Mouse (Mus musculus): Measurements from ENCODE around the gene Btbd35f13.
"Not testable (repeated sequence)": the region's sequence is repeated elsewhere in the genome, so short reads cannot be mapped to it uniquely, and the experiment has no call there.

Btbd35f13 gene

GRCm38 (mm10) chrX:33656872-33657271 is at the start of gene Btbd35f13:
Btbd35f13 (plus strand) TSS chrX:33657172.
- DNase-seq: not testable (repeated sequence)

- not testable (repeated sequence) for DNase-seq
Observed at GRCm38 (mm10) chrX:33702249-33702648, 45.3 kb downstream of the Btbd35f13 start, which contains the start of gene Btbd35f14. Btbd35f14 (minus strand) TSS chrX:33702349.
